ENCODE assay signal across 8 mouse cellular contexts in genomic region chr16:55821571-55821981, GRCm38 (mm10). TPM values are rescaled to one million over a fixed set of nuclear protein-coding genes. Genes with fewer than 3 reads are reported as not detected.
DNase-seq lines count a peak whose midpoint lies in the region; ATAC-seq and TF ChIP-seq lines count a peak whose summit lies in the region.

No protein-coding gene starts in this region.

- peak; percentile 31 for ATAC-seq in frontal cortex, adult (ENCODE audit: low TSS enrichment)
- peak; percentile 58 for ATAC-seq in forebrain, embryonic 13.5 days
- no peak; the same call in none of the 2 replicates for ATAC-seq in intestine, embryonic 15.5 days
- peak; percentile 34 for ATAC-seq in lung, embryonic 16.5 days (ENCODE audit: low read depth)
- peak; percentile 8; the same call in 1 of the 2 replicates for ATAC-seq in stomach, embryonic 15.5 days (ENCODE audit: insufficient read depth, low FRiP score, low read depth)

- H3K9ac ChIP-seq in forebrain, embryonic 13.5 days: peak overlapping the region; percentile 82
- peak overlapping the region; percentile 89 for H3K9ac ChIP-seq in intestine, embryonic 15.5 days
- H3K9ac ChIP-seq in lung, embryonic 16.5 days (ENCODE audit: low read length): peak overlapping the region; percentile 85
- peak overlapping the region; percentile 80 for H3K9ac ChIP-seq in stomach, embryonic 15.5 days

- no peak for TF ChIP-seq CTCF in E14TG2a.4 (conservative IDR thresholded peaks at IDR 0.05; ENCODE audit: low read length)

- WGBS in forebrain, embryonic 13.5 days: under 1% methylated on average over 23 of the region's 40 CpGs
- under 1% methylated on average over 39 of the region's 40 CpGs for WGBS in intestine, embryonic 15.5 days
- under 1% methylated on average over 36 of the region's 40 CpGs for WGBS in lung, embryonic 16.5 days
- WGBS in stomach, embryonic 15.5 days: under 1% methylated on average over 40 of the region's 40 CpGs

- DNase-seq in frontal cortex, postnatal 10 days (ENCODE audit: low spot score in 2 of 2): no peak
- no peak for DNase-seq in left cerebral cortex, adult 11 months (ENCODE audit: low spot score)

- H3K4me1 ChIP-seq in E14TG2a.4 (replicated peaks; ENCODE audit: low read depth, low read length): peaks cover 49% of the 10 kb centered on the region
- peaks cover 34% of the 10 kb centered on the region for H3K4me1 ChIP-seq in forebrain, embryonic 13.5 days
- 0 out of 2 replicates have a peak, but pooled peaks cover 11% of the 10 kb centered on the region for H3K4me1 ChIP-seq in intestine, embryonic 15.5 days (replicated peaks)
- H3K4me1 ChIP-seq in lung, embryonic 16.5 days (replicated peaks; ENCODE audit: control insufficient read depth, insufficient read depth, low read length): peaks cover 40% of the 10 kb centered on the region
- H3K4me1 ChIP-seq in stomach, embryonic 15.5 days: peaks cover 17% of the 10 kb centered on the region; the same call in 1 of the 2 replicates

- H3K4me2 ChIP-seq in forebrain, embryonic 13.5 days: peak overlapping the region; percentile 98
- peak overlapping the region; percentile 78 for H3K4me2 ChIP-seq in intestine, embryonic 15.5 days (replicated peaks)
- peak overlapping the region; percentile 67 for H3K4me2 ChIP-seq in lung, embryonic 16.5 days (ENCODE audit: low read depth, low read length)
- peak overlapping the region; percentile 65 for H3K4me2 ChIP-seq in stomach, embryonic 15.5 days

- peak overlapping the region; percentile 98 for H3K4me3 ChIP-seq in E14TG2a.4 (replicated peaks; ENCODE audit: low read length)
- H3K4me3 ChIP-seq in forebrain, embryonic 13.5 days: peak overlapping the region; percentile 78
- H3K4me3 ChIP-seq in intestine, embryonic 15.5 days (replicated peaks): peak overlapping the region; percentile 93
- peak overlapping the region; percentile 81 for H3K4me3 ChIP-seq in lung, embryonic 16.5 days (ENCODE audit: low read length)
- peak overlapping the region; percentile 68 for H3K4me3 ChIP-seq in stomach, embryonic 15.5 days (replicated peaks)

- no peak overlapping the region for H3K27ac ChIP-seq in forebrain, embryonic 13.5 days
- H3K27ac ChIP-seq in intestine, embryonic 15.5 days: peak overlapping the region; percentile 94
- peak overlapping the region; percentile 98 for H3K27ac ChIP-seq in lung, embryonic 16.5 days (ENCODE audit: low read length)
- peak overlapping the region; percentile 97 for H3K27ac ChIP-seq in stomach, embryonic 15.5 days

- peaks cover 11% of the 10 kb centered on the region for H3K27me3 ChIP-seq in E14TG2a.4 (ENCODE audit: insufficient read depth, low read length)
- H3K27me3 ChIP-seq in forebrain, embryonic 13.5 days: peaks cover 15% of the 10 kb centered on the region; the same call in 1 of the 2 replicates
- no peaks in the 10 kb centered on the region for H3K27me3 ChIP-seq in intestine, embryonic 15.5 days (replicated peaks)
- H3K27me3 ChIP-seq in lung, embryonic 16.5 days (ENCODE audit: control insufficient read depth, insufficient read depth, low read depth, low read length): no peaks in the 10 kb centered on the region
- no peaks in the 10 kb centered on the region for H3K27me3 ChIP-seq in stomach, embryonic 15.5 days (replicated peaks)

- H3K36me3 ChIP-seq in E14TG2a.4 (ENCODE audit: insufficient read depth, low read length): peaks cover 29% of the 10 kb centered on the region
- peaks cover 11% of the 10 kb centered on the region for H3K36me3 ChIP-seq in forebrain, embryonic 13.5 days (ENCODE audit: poor library complexity, severe bottlenecking)
- peaks cover 6% of the 10 kb centered on the region; the same call in 1 of the 2 replicates for H3K36me3 ChIP-seq in intestine, embryonic 15.5 days
- H3K36me3 ChIP-seq in lung, embryonic 16.5 days (ENCODE audit: control insufficient read depth, insufficient read depth, low read length): peaks cover 16% of the 10 kb centered on the region
- H3K36me3 ChIP-seq in stomach, embryonic 15.5 days: peaks cover 12% of the 10 kb centered on the region; the same call in 1 of the 2 replicates

- H3K9me3 ChIP-seq in E14TG2a.4 (ENCODE audit: low read length): no peaks in the 10 kb centered on the region
- H3K9me3 ChIP-seq in forebrain, embryonic 13.5 days (replicated peaks): no peaks in the 10 kb centered on the region
- no peaks in the 10 kb centered on the region for H3K9me3 ChIP-seq in intestine, embryonic 15.5 days
- no peaks in the 10 kb centered on the region for H3K9me3 ChIP-seq in lung, embryonic 16.5 days (ENCODE audit: control insufficient read depth, low read length)
- no peaks in the 10 kb centered on the region for H3K9me3 ChIP-seq in stomach, embryonic 15.5 days

RNA-seq across cellular contexts. Expression of gene Nfkbiz, which starts 17.1 kb away (rescaled TPM):
- polyA plus RNA-seq in forebrain, embryonic 13.5 days (2015; fragmentation: Nextera tagmentation; extraction: Ambion mirVana): 1.0 and 1.6 TPM in 2 replicates
- polyA plus RNA-seq in intestine, embryonic 15.5 days (2015; fragmentation: Nextera tagmentation; extraction: Ambion mirVana): 8.7 and 8.8 TPM in 2 replicates
- polyA plus RNA-seq in lung, embryonic 16.5 days (2015; fragmentation: Nextera tagmentation; extraction: Ambion mirVana): 10.4 and 11.0 TPM in 2 replicates
- polyA plus RNA-seq in stomach, embryonic 15.5 days (2015; fragmentation: Nextera tagmentation; extraction: Ambion mirVana): 8.1 and 9.4 TPM in 2 replicates
